Mouse (Mus musculus) lung, embryonic 16.5 days (tissue): Measurements from ENCODE around the gene Ly6g6f. TPM values are rescaled to one million over a fixed set of nuclear protein-coding genes. Genes with fewer than 3 reads are reported as not detected.

Experiments
- ATAC-seq: fragments of 200-750 bp; cut with Nextera tagmentation; 2 replicates; pipeline ENCODE4 v1.8.0; 2017; ENCODE audit warnings: low read depth, mild to moderate bottlenecking, moderate library complexity
- H3K27ac ChIP-seq: fragments of 300-500 bp; sonication (generic); 2 replicates; pipeline ENCODE4 v1.5.1; 2014; ENCODE audit warnings: mild to moderate bottlenecking, control low read depth, low read length
- H3K27me3 ChIP-seq: fragments of 300-500 bp; sonication (generic); 2 replicates; pipeline ENCODE4 v1.6.1; 2014; ENCODE audit warnings: low read depth, low read length, mixed read lengths; ENCODE audit not compliant: control insufficient read depth, insufficient read depth
- H3K36me3 ChIP-seq: fragments of 300-500 bp; sonication (generic); 2 replicates; pipeline ENCODE4 v1.6.1; 2014; ENCODE audit warnings: low read length; ENCODE audit not compliant: control insufficient read depth, insufficient read depth
- H3K4me1 ChIP-seq: fragments of 300-500 bp; sonication (generic); replicated peaks from 2 replicates; pipeline ENCODE4 v1.6.1; 2014; ENCODE audit warnings: low read length, mixed read lengths; ENCODE audit not compliant: control insufficient read depth, insufficient read depth
- H3K4me2 ChIP-seq: fragments of 300-500 bp; sonication (generic); 2 replicates; pipeline ENCODE4 v1.6.1; 2014; ENCODE audit warnings: low read depth, low read length, control low read depth
- H3K4me3 ChIP-seq: fragments of 300-500 bp; sonication (generic); 2 replicates; pipeline ENCODE4 v1.5.1; 2014; ENCODE audit warnings: mild to moderate bottlenecking, low read length, control low read depth
- H3K9ac ChIP-seq: fragments of 300-500 bp; sonication (generic); 2 replicates; pipeline ENCODE4 v1.6.1; 2014; ENCODE audit warnings: low read length, control low read depth
- H3K9me3 ChIP-seq: fragments of 300-500 bp; sonication (generic); 2 replicates; pipeline ENCODE4 v1.6.1; 2016; ENCODE audit warnings: low read length; ENCODE audit not compliant: control insufficient read depth
- WGBS: fragments of 180-500 bp; shearing (Covaris S2); extraction: QIAGEN DNeasy Blood & Tissue Kit; methylation state at CpG from one replicate; pipeline ENCODE4 v1.1.7; 2014; 5-methylcytosine and 5-hydroxymethylcytosine counted together
- polyA plus RNA-seq: library from polyadenylated mRNA; unstranded; fragments of >200 nt; fragmentation: Nextera tagmentation; extraction: Ambion mirVana; gene quantifications from 2 replicates; pipeline ENCODE4 v1.2.1, GENCODE M21; 2015

Gene Ly6g6f
- 0.31 and 0.79 TPM in 2 replicates for polyA plus RNA-seq

GRCm38 (mm10) chr17:35085208-35085865 is at the start of gene Ly6g6f:
Gene Ly6g6f, minus strand, starts transcription at chr17:35085610.
- 65% methylated on average over 7 of the region's 7 CpGs for WGBS

GRCm38 (mm10) chr17:35134801-35135590 is 49.6 kb upstream of the Ly6g6f start, which contains the start of gene Bag6:
Gene Bag6, plus strand, starts transcription at chr17:35135178.
- Histone ChIP-seq H3K9me3 (no peaks in the 10 kb centered on the region), H3K4me2 (peak within 1 kb of the TSS; percentile 92), H3K9ac (peak within 1 kb of the TSS; percentile 87), H3K27me3 (no peaks in the 10 kb centered on the region), H3K4me1 (peaks cover 14% of the 10 kb centered on the region), H3K36me3 (peaks cover 15% of the 10 kb centered on the region), H3K4me3 (peak within 1 kb of the TSS; percentile 89), H3K27ac (peak within 1 kb of the TSS; percentile 97)
- peak; percentile 95 for ATAC-seq
- under 1% methylated on average over 66 of the region's 66 CpGs for WGBS

More at GRCm38 (mm10) chr17:35085208-35085865, at the start of gene Ly6g6f:
- Histone ChIP-seq H3K27me3 (no peaks in the 10 kb centered on the region), H3K27ac (no peak within 1 kb of the TSS), H3K36me3 (no peaks in the 10 kb centered on the region), H3K4me3 (no peak within 1 kb of the TSS), H3K4me2 (no peak within 1 kb of the TSS), H3K4me1 (peaks cover 5% of the 10 kb centered on the region), H3K9ac (no peak within 1 kb of the TSS), H3K9me3 (no peaks in the 10 kb centered on the region)
- no peak for ATAC-seq

- Histone ChIP-seq H3K9ac (no peak overlapping the region), H3K36me3 (peaks cover 3% of the 10 kb centered on the region; the same call in 1 of the 2 replicates), H3K27ac (no peak overlapping the region), H3K4me3 (no peak overlapping the region), H3K4me2 (no peak overlapping the region), H3K9me3 (no peaks in the 10 kb centered on the region), H3K27me3 (no peaks in the 10 kb centered on the region), H3K4me1 (peaks cover 14% of the 10 kb centered on the region)
- 90% methylated on average over 7 of the region's 7 CpGs for WGBS
- no peak for ATAC-seq
These were observed 48.1 kb upstream of the Ly6g6f start for GRCm38 (mm10) chr17:35133517-35133916.

- no peaks in the 10 kb centered on the region for H3K9me3 ChIP-seq
- H3K36me3 ChIP-seq, result no peaks in the 10 kb centered on the region; the same call in 1 of the 2 replicates
- 61% methylated on average over 3 of the region's 3 CpGs for WGBS
- H3K27ac ChIP-seq, result no peak overlapping the region
- H3K4me3 ChIP-seq, result no peak overlapping the region
- ATAC-seq, result no peak
- peaks cover 17% of the 10 kb centered on the region for H3K4me1 ChIP-seq
- H3K4me2 ChIP-seq, result no peak overlapping the region
- H3K27me3 ChIP-seq, result no peaks in the 10 kb centered on the region
- no peak overlapping the region for H3K9ac ChIP-seq
These were observed 46.8 kb upstream of the Ly6g6f start for GRCm38 (mm10) chr17:35132174-35132560.

GRCm38 (mm10) chr17:35131500-35132173 is 46.2 kb upstream of the Ly6g6f start, which contains the start of gene Apom:
Gene Apom, minus strand, starts transcription at chr17:35132050.
- ATAC-seq, result no peak
- Histone ChIP-seq H3K27ac (no peak within 1 kb of the TSS), H3K4me3 (no peak within 1 kb of the TSS), H3K9ac (no peak within 1 kb of the TSS), H3K4me2 (no peak within 1 kb of the TSS), H3K9me3 (no peaks in the 10 kb centered on the region), H3K4me1 (peaks cover 18% of the 10 kb centered on the region), H3K36me3 (no peaks in the 10 kb centered on the region; the same call in 1 of the 2 replicates), H3K27me3 (no peaks in the 10 kb centered on the region)
- WGBS, result 72% methylated on average over 15 of the region's 15 CpGs

GRCm38 (mm10) chr17:35131038-35131437 is 45.6 kb upstream of the Ly6g6f start:
- H3K36me3 ChIP-seq, result no peaks in the 10 kb centered on the region; the same call in 1 of the 2 replicates
- no peak for ATAC-seq
- no peak overlapping the region for H3K27ac ChIP-seq
- no peak overlapping the region for H3K4me3 ChIP-seq
- peaks cover 13% of the 10 kb centered on the region for H3K4me1 ChIP-seq
- H3K27me3 ChIP-seq, result no peaks in the 10 kb centered on the region
- H3K9ac ChIP-seq, result no peak overlapping the region
- H3K9me3 ChIP-seq, result no peaks in the 10 kb centered on the region
- H3K4me2 ChIP-seq, result no peak overlapping the region
- WGBS, result 88% methylated on average over 8 of the region's 8 CpGs

- no peaks in the 10 kb centered on the region for H3K27me3 ChIP-seq
- no peak overlapping the region for H3K27ac ChIP-seq
- H3K4me3 ChIP-seq, result no peak overlapping the region
- H3K36me3 ChIP-seq, result no peaks in the 10 kb centered on the region; the same call in 1 of the 2 replicates
- no peak overlapping the region for H3K9ac ChIP-seq
- H3K9me3 ChIP-seq, result no peaks in the 10 kb centered on the region
- ATAC-seq, result no peak
- H3K4me2 ChIP-seq, result no peak overlapping the region
- peaks cover 20% of the 10 kb centered on the region for H3K4me1 ChIP-seq
- WGBS, result 62% methylated on average over 11 of the region's 11 CpGs
These were observed 43.6 kb upstream of the Ly6g6f start for GRCm38 (mm10) chr17:35128996-35129395.

- no peak for ATAC-seq
- H3K9me3 ChIP-seq, result no peaks in the 10 kb centered on the region
- H3K36me3 ChIP-seq, result no peaks in the 10 kb centered on the region; the same call in 1 of the 2 replicates
- H3K27me3 ChIP-seq, result no peaks in the 10 kb centered on the region
- 50% methylated on average over 13 of the region's 13 CpGs for WGBS
- peak overlapping the region; percentile 59 for H3K4me2 ChIP-seq
- peaks cover 20% of the 10 kb centered on the region for H3K4me1 ChIP-seq
- H3K27ac ChIP-seq, result peak overlapping the region; percentile 78; the same call in 1 of the 2 replicates
- H3K4me3 ChIP-seq, result peak overlapping the region; percentile 62
- H3K9ac ChIP-seq, result peak overlapping the region; percentile 78
These were observed 41.6 kb upstream of the Ly6g6f start for GRCm38 (mm10) chr17:35127017-35127416.
